Mouse (Mus musculus) erythroblast, embryonic 14.5 days (primary cell): ENCODE measurements around the gene 1110017D15Rik.

Experiments
- GATA1 ChIP-seq: IDR thresholded peaks from 2 replicates; pipeline ENCODE4 v1.6.1; 2012; ENCODE audit warnings: low read length, inconsistent platforms, mixed read lengths
- TAL1 ChIP-seq: IDR thresholded peaks from 3 replicates; pipeline ENCODE4 v1.6.1; 2012; ENCODE audit warnings: low read length, inconsistent platforms, mixed read lengths

GRCm38 (mm10) chr4:41506156-41506555 lies 11.0 kb downstream of the 1110017D15Rik start:
- TF ChIP-seq GATA1: no peak
- TF ChIP-seq TAL1: no peak
